Mouse (Mus musculus): ENCODE results near the gene Cxcl1. TPM values are rescaled to one million over a fixed set of nuclear protein-coding genes. Genes with fewer than 3 reads are reported as not detected.
A peak's percentile ranks its signal among the peaks of the same experiment; 100 is the strongest.

The Cxcl1 gene
- total and polyA plus RNA-seq, 3 experiments: 0.48 to 2.8 (median 1.0) TPM

DNA sequence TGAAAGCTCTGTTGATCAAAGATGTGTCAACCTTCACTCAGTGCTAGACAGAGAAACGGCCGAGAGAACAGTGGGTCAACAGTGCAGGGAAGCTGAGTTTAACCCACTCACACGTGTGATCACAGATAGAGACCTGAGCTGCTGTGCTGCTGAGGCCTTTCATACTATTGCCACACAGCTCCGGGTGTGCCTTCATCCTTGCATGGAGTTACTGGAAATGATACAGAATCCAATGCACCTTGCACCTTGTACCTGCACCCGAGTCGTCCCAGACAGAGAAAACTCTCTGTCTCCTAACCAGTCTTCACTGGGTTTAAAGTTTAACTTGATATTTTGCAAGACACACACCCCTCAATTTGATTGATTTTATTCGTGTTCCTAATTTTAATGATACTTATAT lies 18.7 kb upstream of the Cxcl1 start:
- TF ChIP-seq POLR2A (IDR thresholded peaks at IDR 0.05; ENCODE audit: insufficient read depth, low read depth, low read length) (no peak), CTCF (IDR thresholded peaks at IDR 0.05) (no peak), EP300 (IDR thresholded peaks at IDR 0.05; ENCODE audit: insufficient read depth, low read depth, low read length) (no peak)
- DNase-seq: no peak
- intact Hi-C loops (cut with DNase I): no loop called here
- Histone ChIP-seq H3K27ac (no peak overlapping the region), H3K79me2 (replicated peaks; ENCODE audit: control insufficient read depth, insufficient read depth, low read length) (no peaks in the 10 kb centered on the region), H3K9ac (ENCODE audit: low read depth, low read length) (no peak overlapping the region), H3K4me3 (no peak overlapping the region), H3K4me1 (ENCODE audit: control insufficient read depth, insufficient read depth, low read length) (peaks cover 3% of the 10 kb centered on the region), H3K27me3 (ENCODE audit: control insufficient read depth, insufficient read depth, low read length) (no peaks in the 10 kb centered on the region), H3K36me3 (ENCODE audit: control insufficient read depth, insufficient read depth, low read length) (peaks cover 10% of the 10 kb centered on the region)
- WGBS: 76% methylated on average over 7 of the region's 7 CpGs

DNA sequence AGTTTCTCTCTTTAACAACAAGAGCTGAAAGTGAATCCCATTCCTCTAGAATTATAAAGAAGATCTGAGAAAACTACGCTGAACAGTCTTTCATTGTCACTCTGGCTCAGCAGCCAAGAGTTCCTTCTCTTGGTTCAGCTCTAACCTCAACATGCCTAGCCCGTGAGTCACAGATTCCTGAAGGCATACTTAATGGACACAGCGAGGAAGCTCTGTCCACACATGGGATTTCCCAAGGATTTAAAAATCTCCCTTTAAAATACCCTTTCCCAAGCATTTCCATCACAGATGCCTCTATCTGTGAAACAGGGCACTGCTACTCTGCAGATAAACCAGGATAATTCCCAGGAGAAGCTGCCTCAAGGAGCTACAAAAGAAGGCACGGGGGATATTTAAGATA lies 15.0 kb upstream of the Cxcl1 start:
- peaks cover 4% of the 10 kb centered on the region for H3K4me1 ChIP-seq (ENCODE audit: control insufficient read depth, insufficient read depth, low read length)
- 27% methylated on average over 4 of the region's 4 CpGs for WGBS
- intact Hi-C loops (cut with DNase I): no loop called here
- peak in 1 of 2 experiments; percentile 49 for DNase-seq
- no peak overlapping the region for H3K4me3 ChIP-seq
- no peak overlapping the region for H3K9ac ChIP-seq (ENCODE audit: low read depth, low read length)
- TF ChIP-seq EP300 (IDR thresholded peaks at IDR 0.05; ENCODE audit: insufficient read depth, low read depth, low read length): no peak
- peak; percentile 15; the same call in 1 of the 2 replicates for TF ChIP-seq CTCF (IDR thresholded peaks at IDR 0.05)
- no peak for TF ChIP-seq POLR2A (IDR thresholded peaks at IDR 0.05; ENCODE audit: insufficient read depth, low read depth, low read length)
- H3K27me3 ChIP-seq (ENCODE audit: control insufficient read depth, insufficient read depth, low read length): no peaks in the 10 kb centered on the region
- peak overlapping the region; percentile 8; the same call in 1 of the 2 replicates for H3K27ac ChIP-seq
- no peaks in the 10 kb centered on the region for H3K79me2 ChIP-seq (replicated peaks; ENCODE audit: control insufficient read depth, insufficient read depth, low read length)
- peaks cover 10% of the 10 kb centered on the region for H3K36me3 ChIP-seq (ENCODE audit: control insufficient read depth, insufficient read depth, low read length)

DNA sequence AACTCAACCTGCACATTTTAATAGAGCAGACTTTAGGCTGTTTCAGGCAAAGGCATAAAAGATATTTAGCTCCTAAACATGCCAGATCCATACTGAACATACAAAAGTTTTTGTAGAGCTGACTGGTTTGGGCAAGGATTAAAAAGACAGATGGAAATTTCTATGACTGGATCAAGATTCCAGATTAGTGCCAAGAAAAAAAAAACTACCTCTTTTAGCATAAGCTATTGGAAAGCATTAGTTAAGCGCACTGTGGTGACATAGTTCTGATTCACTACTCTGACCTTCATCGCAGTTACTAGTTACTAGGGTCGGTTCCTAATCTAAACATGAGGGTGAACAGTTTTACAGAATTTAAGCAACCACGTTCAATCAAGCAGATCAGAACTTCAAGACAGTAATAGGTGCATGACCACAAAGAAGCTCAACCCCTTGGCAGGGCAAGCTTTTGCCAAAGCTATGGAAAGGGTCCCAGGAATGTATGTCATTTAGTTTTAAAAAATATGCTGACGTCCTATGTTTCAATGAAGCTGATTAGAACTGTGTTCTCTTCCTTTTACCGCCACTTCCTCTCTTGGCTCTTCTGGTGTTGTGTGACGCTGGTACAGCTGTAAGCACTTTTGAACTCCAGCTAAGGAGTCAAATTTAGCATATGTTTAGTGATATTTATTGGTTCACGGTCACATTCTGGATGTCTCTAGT lies 14.4 kb upstream of the Cxcl1 start:
- intact Hi-C loops (cut with DNase I): no loop called here
- Histone ChIP-seq H3K79me2 (replicated peaks; ENCODE audit: control insufficient read depth, insufficient read depth, low read length) (no peaks in the 10 kb centered on the region), H3K27me3 (ENCODE audit: control insufficient read depth, insufficient read depth, low read length) (no peaks in the 10 kb centered on the region), H3K4me3 (no peak overlapping the region), H3K36me3 (ENCODE audit: control insufficient read depth, insufficient read depth, low read length) (peaks cover 10% of the 10 kb centered on the region), H3K4me1 (ENCODE audit: control insufficient read depth, insufficient read depth, low read length) (peaks cover 6% of the 10 kb centered on the region), H3K27ac (0 out of 2 replicates have a peak overlapping the region, but pooled peaks have one; percentile 31), H3K9ac (ENCODE audit: low read depth, low read length) (no peak overlapping the region)
- no peak for TF ChIP-seq CTCF (IDR thresholded peaks at IDR 0.05)
- no peak for TF ChIP-seq EP300 (IDR thresholded peaks at IDR 0.05; ENCODE audit: insufficient read depth, low read depth, low read length)
- TF ChIP-seq POLR2A (IDR thresholded peaks at IDR 0.05; ENCODE audit: insufficient read depth, low read depth, low read length): no peak
- DNase-seq: no peak
- WGBS: 44% methylated on average over 8 of the region's 8 CpGs

DNA sequence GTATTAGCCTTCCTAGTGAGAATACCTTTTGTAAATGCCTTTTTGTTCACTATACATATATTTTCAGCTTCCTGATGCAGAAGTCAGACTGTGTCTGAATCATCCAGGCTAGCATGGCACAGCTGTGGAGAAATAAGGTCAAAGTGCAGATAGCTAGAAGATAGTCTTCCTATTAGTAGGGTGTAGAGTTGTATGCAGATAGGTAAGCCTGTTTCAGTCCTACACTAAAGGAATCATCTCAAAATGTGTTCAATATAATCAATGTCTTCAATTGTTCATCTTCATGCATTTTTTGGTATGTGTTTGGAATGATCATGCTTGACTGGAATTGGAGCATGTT lies 13.9 kb upstream of the Cxcl1 start:
- TF ChIP-seq EP300 (IDR thresholded peaks at IDR 0.05; ENCODE audit: insufficient read depth, low read depth, low read length) (no peak), POLR2A (IDR thresholded peaks at IDR 0.05; ENCODE audit: insufficient read depth, low read depth, low read length) (no peak), CTCF (IDR thresholded peaks at IDR 0.05) (no peak)
- H3K27ac ChIP-seq: peak overlapping the region; percentile 31; the same call in 1 of the 2 replicates
- no peak overlapping the region for H3K9ac ChIP-seq (ENCODE audit: low read depth, low read length)
- H3K4me1 ChIP-seq (ENCODE audit: control insufficient read depth, insufficient read depth, low read length): peaks cover 6% of the 10 kb centered on the region
- peaks cover 10% of the 10 kb centered on the region for H3K36me3 ChIP-seq (ENCODE audit: control insufficient read depth, insufficient read depth, low read length)
- no peaks in the 10 kb centered on the region for H3K79me2 ChIP-seq (replicated peaks; ENCODE audit: control insufficient read depth, insufficient read depth, low read length)
- H3K4me3 ChIP-seq: no peak overlapping the region
- no peaks in the 10 kb centered on the region for H3K27me3 ChIP-seq (ENCODE audit: control insufficient read depth, insufficient read depth, low read length)
- intact Hi-C loops (cut with DNase I): no loop called here
- no peak for DNase-seq

DNA sequence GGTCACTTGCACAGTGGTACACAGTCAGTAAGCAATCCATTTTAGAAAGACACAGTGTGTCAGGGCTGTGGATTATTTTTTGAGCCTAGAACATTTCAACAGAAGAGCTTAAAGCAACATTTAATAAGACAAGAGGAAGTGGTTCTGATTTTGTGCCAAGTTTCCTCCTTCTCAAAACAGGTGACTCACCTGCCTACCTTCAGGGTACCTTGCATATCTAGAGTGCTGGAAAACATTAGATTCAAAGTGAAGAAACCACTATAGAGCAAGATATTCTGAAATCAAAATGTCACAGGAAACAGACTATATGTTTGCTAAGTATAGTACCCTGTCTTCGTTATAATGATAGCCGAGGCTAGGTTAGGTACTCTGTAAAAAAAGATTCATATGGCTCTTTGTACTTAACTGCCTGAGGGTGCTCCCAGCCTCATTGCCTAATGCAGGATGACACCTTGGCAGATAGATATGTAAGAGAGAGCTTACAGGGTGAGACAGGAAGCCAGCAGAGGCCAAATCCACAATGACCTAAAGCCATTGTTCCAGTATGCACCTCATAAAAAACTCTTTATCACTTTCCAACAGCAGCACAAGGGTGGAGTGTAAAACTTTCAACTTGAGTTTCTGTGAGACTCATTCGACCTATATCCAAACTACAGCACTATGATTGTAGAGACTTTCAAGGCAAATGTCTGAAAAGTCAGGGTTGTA lies 11.6 kb upstream of the Cxcl1 start:
- H3K27me3 ChIP-seq (ENCODE audit: control insufficient read depth, insufficient read depth, low read length): no peaks in the 10 kb centered on the region
- no peak overlapping the region for H3K4me3 ChIP-seq
- H3K4me1 ChIP-seq (ENCODE audit: control insufficient read depth, insufficient read depth, low read length): peaks cover 6% of the 10 kb centered on the region
- H3K9ac ChIP-seq (ENCODE audit: low read depth, low read length): no peak overlapping the region
- H3K27ac ChIP-seq: no peak overlapping the region
- H3K79me2 ChIP-seq (replicated peaks; ENCODE audit: control insufficient read depth, insufficient read depth, low read length): no peaks in the 10 kb centered on the region
- TF ChIP-seq CTCF (IDR thresholded peaks at IDR 0.05) (no peak), POLR2A (IDR thresholded peaks at IDR 0.05; ENCODE audit: insufficient read depth, low read depth, low read length) (no peak), EP300 (IDR thresholded peaks at IDR 0.05; ENCODE audit: insufficient read depth, low read depth, low read length) (no peak)
- DNase-seq: no peak
- peaks cover 10% of the 10 kb centered on the region for H3K36me3 ChIP-seq (ENCODE audit: control insufficient read depth, insufficient read depth, low read length)
- 49% methylated on average over 3 of the region's 3 CpGs for WGBS
- intact Hi-C loops (cut with DNase I): no loop called here

DNA sequence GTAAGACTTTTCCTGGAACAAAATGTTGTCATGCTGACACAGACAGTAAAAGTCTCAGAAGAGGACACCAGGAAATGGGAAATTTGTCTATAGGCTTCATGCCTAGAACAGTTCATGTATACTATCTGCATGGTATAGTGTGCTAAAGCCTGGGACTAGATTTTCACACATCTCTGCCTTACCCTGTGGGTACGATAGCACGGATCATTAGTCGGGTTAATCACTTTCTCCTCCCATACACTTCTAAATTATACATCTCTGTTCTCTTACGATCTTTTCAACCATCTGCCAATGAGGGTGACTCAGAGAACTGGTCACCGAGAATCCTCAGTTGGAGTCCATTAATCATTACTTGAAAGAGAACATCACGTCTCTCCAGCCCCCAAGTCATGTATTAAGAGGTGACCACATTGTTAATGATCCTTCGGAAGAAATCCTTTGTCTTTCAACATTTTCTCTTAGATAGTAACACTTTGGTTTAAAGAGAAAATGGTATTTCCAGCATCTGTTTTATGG lies 10.6 kb upstream of the Cxcl1 start:
- 89% methylated on average over 7 of the region's 7 CpGs for WGBS
- intact Hi-C loops (cut with DNase I): no loop called here

More for the DNA sequence above, 10.6 kb upstream of the Cxcl1 start:
- DNase-seq: no peak
- Histone ChIP-seq H3K27ac (no peak overlapping the region), H3K36me3 (ENCODE audit: control insufficient read depth, insufficient read depth, low read length) (peaks cover 11% of the 10 kb centered on the region), H3K4me1 (ENCODE audit: control insufficient read depth, insufficient read depth, low read length) (peaks cover 7% of the 10 kb centered on the region), H3K9ac (ENCODE audit: low read depth, low read length) (no peak overlapping the region), H3K27me3 (ENCODE audit: control insufficient read depth, insufficient read depth, low read length) (no peaks in the 10 kb centered on the region), H3K4me3 (no peak overlapping the region), H3K79me2 (replicated peaks; ENCODE audit: control insufficient read depth, insufficient read depth, low read length) (no peaks in the 10 kb centered on the region)
- TF ChIP-seq CTCF (IDR thresholded peaks at IDR 0.05) (no peak), EP300 (IDR thresholded peaks at IDR 0.05; ENCODE audit: insufficient read depth, low read depth, low read length) (no peak), POLR2A (IDR thresholded peaks at IDR 0.05; ENCODE audit: insufficient read depth, low read depth, low read length) (no peak)

Measured in heart, adult 2 months (tissue).